Mouse (Mus musculus) macrophage (primary cell): Measurements from ENCODE around the gene Son. TPM values are rescaled to one million over a fixed set of nuclear protein-coding genes. Genes with fewer than 3 reads are reported as not detected.

Experiments used
- H3K27ac ChIP-seq: fragments of 350-480 bp; formaldehyde crosslinking; 2 replicates; pipeline ENCODE4 v1.9.0; 2021
- H3K36me3 ChIP-seq: fragments of 350-480 bp; formaldehyde crosslinking; 2 replicates; pipeline ENCODE4 v1.9.0; 2021; ENCODE audit errors: inconsistent target
- H3K4me3 ChIP-seq: fragments of 350-480 bp; formaldehyde crosslinking; 2 replicates; pipeline ENCODE4 v1.9.0; 2021; ENCODE audit errors: inconsistent target
- H3K79me2 ChIP-seq: fragments of 350-480 bp; formaldehyde crosslinking; 2 replicates; pipeline ENCODE4 v1.9.0; 2021; ENCODE audit errors: inconsistent target
- WGBS: methylation state at CpG from one replicate; pipeline ENCODE4 v1.1.7; 2026; ENCODE audit warnings: inconsistent platforms; ENCODE audit not compliant: missing documents; 5-methylcytosine and 5-hydroxymethylcytosine counted together
- polyA plus RNA-seq: library from polyadenylated mRNA; stranded (reverse); fragments of 250-400 nt; gene quantifications from 3 replicates; pipeline ENCODE4 v1.2.4, GENCODE M21; 2018; ENCODE audit warnings: inconsistent platforms

Son gene
- polyA plus RNA-seq, 1 experiment from 2014 or later, result 188 TPM

GRCm38 (mm10) chr16:91648220-91648550, 879 bp downstream of the Son start:
- H3K36me3 ChIP-seq, result peaks cover 18% of the 10 kb centered on the region
- 0% methylated on average over 23 of the region's 25 CpGs for WGBS
- peaks cover 88% of the 10 kb centered on the region for H3K79me2 ChIP-seq
- peak overlapping the region; percentile 99 for H3K27ac ChIP-seq
- H3K4me3 ChIP-seq, result peak overlapping the region; percentile 87

DNA sequence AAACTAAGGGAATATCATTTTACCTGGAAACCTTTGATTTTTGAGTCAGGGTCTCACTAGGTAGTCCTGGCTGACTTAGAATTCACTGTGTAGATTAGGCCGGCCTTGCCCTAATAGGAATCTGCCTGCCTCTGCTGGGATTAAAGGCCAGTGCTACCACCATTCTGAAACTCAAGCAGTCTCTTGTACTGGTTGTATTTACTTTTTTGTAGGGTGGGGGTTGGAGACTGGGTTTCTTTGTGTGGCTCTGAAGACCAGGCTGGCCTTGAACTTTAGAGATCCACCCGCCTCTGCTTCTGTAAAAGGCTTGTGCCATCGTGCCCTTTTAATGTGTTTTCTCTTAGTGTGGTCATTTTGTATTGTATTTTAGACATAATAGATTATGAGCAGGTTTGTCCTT, 1.9 kb downstream of the Son start:
- peak overlapping the region; percentile 87 for H3K4me3 ChIP-seq
- 60% methylated on average over 3 of the region's 3 CpGs for WGBS
- peaks cover 28% of the 10 kb centered on the region for H3K36me3 ChIP-seq
- no peak overlapping the region for H3K27ac ChIP-seq
- peaks cover 88% of the 10 kb centered on the region for H3K79me2 ChIP-seq

DNA sequence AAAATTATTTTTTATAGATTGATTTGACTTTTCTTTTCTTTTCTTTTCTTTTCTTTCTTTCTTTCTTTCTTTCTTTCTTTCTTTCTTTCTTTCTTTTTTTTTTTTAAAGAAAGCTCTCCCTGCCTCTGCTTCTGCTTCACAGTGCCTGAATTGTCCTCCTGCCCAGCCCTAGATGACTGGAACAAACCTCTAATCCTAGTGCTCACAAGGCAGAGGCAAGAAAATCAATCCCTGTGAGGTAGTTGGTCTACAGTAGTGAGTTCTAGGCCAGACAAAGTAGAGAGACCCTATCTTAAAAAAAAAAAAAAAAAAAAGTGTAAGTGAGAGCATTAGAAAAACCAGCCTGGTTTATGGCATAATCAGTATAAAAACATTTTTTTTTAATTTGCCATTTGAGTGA, 2.5 kb downstream of the Son start:
- H3K4me3 ChIP-seq, result peak overlapping the region; percentile 87; the same call in 1 of the 2 replicates
- H3K36me3 ChIP-seq, result peaks cover 33% of the 10 kb centered on the region
- no peak overlapping the region for H3K27ac ChIP-seq
- H3K79me2 ChIP-seq, result peaks cover 88% of the 10 kb centered on the region

- peaks cover 95% of the 10 kb centered on the region for H3K79me2 ChIP-seq
- no peak overlapping the region for H3K4me3 ChIP-seq
- 94% methylated on average over 3 of the region's 3 CpGs for WGBS
- peaks cover 57% of the 10 kb centered on the region for H3K36me3 ChIP-seq
- no peak overlapping the region for H3K27ac ChIP-seq
Measured at GRCm38 (mm10) chr16:91652191-91652590, 4.9 kb downstream of the Son start.

DNA sequence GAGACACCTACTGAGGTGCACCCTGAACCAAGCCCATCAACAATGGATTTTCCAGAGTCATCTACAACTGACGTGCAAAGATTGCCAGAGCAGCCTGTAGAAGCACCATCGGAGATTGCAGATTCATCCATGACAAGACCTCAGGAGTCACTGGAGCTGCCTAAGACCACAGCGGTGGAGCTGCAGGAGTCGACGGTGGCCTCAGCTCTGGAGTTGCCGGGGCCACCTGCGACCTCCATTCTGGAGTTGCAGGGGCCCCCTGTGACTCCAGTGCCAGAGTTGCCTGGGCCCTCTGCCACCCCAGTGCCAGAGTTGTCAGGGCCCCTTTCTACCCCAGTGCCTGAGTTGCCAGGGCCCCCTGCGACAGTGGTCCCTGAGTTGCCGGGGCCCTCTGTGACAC, 8.0 kb downstream of the Son start:
- Histone ChIP-seq H3K4me3 (no peak overlapping the region), H3K36me3 (peaks cover 86% of the 10 kb centered on the region), H3K27ac (no peak overlapping the region), H3K79me2 (peaks cover 100% of the 10 kb centered on the region)
- 97% methylated on average over 9 of the region's 9 CpGs for WGBS

DNA sequence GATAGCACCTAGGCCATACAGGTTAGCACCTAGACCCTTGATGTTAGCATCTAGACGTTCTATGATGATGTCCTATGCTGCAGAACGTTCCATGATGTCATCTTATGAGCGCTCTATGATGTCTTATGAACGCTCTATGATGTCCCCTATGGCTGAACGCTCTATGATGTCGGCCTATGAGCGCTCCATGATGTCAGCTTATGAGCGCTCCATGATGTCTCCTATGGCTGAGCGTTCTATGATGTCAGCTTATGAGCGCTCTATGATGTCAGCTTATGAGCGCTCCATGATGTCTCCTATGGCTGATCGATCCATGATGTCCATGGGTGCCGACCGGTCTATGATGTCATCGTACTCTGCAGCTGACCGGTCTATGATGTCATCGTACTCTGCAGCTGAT, 10.0 kb downstream of the Son start:
- Histone ChIP-seq H3K36me3 (peaks cover 92% of the 10 kb centered on the region), H3K79me2 (peaks cover 100% of the 10 kb centered on the region), H3K27ac (no peak overlapping the region), H3K4me3 (no peak overlapping the region)
- WGBS, result 92% methylated on average over 17 of the region's 17 CpGs

DNA sequence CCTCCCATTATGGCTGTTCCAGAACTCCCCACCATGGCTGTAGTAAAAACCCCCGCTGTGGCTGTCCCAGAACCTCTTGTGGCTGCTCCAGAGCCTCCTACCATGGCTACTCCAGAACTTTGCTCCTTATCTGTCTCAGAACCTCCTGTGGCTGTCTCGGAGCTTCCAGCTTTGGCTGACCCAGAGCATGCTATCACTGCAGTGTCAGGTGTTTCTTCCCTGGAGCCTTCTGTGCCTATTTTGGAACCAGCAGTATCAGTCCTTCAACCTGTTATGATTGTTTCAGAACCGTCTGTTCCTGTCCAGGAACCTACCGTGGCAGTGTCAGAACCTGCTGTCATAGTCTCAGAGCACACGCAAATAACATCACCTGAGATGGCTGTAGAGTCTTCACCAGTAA, 11.2 kb downstream of the Son start:
- 96% methylated on average over 5 of the region's 5 CpGs for WGBS
- Histone ChIP-seq H3K4me3 (no peak overlapping the region), H3K36me3 (peaks cover 94% of the 10 kb centered on the region), H3K79me2 (peaks cover 100% of the 10 kb centered on the region), H3K27ac (no peak overlapping the region)

DNA sequence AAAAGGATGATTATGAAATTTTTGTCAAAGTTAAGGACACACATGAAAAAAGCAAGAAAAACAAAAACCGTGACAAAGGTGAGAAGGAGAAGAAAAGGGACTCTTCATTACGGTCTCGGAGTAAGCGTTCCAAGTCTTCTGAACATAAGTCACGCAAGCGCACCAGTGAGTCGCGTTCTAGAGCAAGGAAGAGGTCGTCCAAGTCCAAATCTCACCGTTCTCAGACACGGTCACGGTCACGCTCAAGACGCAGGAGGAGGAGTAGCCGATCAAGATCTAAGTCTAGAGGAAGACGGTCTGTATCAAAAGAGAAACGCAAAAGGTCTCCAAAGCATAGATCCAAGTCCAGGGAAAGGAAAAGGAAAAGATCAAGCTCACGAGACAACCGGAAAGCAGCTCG, 12.5 kb downstream of the Son start:
- no peak overlapping the region for H3K4me3 ChIP-seq
- H3K79me2 ChIP-seq, result peaks cover 100% of the 10 kb centered on the region
- H3K27ac ChIP-seq, result no peak overlapping the region
- peaks cover 94% of the 10 kb centered on the region for H3K36me3 ChIP-seq
- 98% methylated on average over 20 of the region's 20 CpGs for WGBS

GRCm38 (mm10) chr16:91661397-91661796, 14.1 kb downstream of the Son start:
- WGBS, result 80% methylated on average over 1 of the region's 1 CpGs
- H3K79me2 ChIP-seq, result peaks cover 100% of the 10 kb centered on the region
- no peak overlapping the region for H3K27ac ChIP-seq
- peaks cover 92% of the 10 kb centered on the region for H3K36me3 ChIP-seq
- no peak overlapping the region for H3K4me3 ChIP-seq

DNA sequence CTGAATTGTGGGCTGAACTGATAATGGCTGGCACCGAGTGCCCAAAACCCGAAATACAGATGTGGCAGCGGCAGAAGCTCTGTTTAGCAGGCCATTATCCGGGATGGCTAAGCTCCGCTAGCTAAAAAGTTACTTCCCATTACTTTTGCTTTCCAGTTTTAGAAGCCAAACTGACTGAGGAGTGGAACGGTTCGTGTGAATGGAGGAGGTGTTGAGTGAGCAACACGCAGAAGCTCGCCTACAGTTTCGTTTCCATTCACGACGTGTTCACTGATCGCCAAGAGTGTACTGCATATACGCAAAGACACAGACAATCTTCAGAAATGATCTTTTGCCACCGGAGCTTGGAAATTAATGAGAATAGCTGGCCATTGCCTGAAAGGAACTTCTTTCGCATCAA, 15.0 kb downstream of the Son start:
- Histone ChIP-seq H3K36me3 (peaks cover 90% of the 10 kb centered on the region), H3K79me2 (peaks cover 100% of the 10 kb centered on the region), H3K27ac (no peak overlapping the region), H3K4me3 (no peak overlapping the region)
- WGBS, result 95% methylated on average over 16 of the region's 16 CpGs

DNA sequence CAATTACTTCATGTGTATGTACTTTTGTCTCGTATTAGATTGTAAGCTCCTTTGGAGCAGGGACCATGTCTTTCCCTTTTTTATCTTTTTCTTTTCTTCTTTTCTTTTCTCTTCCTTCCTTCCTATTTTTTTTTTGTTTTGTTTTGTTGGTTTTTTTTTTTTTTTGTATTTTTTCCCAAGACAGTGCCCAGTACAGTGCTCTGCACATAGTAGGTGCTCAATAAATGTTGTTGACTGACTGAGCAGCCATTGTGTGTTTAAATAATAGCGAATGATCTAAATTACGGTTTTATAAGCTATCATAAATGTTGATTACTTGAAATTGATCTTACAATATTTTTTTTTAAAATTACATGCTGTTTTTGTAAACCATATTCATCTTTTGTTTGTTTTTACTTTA, 16.5 kb downstream of the Son start:
- 100% methylated on average over 3 of the region's 3 CpGs for WGBS
- Histone ChIP-seq H3K27ac (no peak overlapping the region), H3K4me3 (no peak overlapping the region), H3K36me3 (peaks cover 89% of the 10 kb centered on the region), H3K79me2 (peaks cover 100% of the 10 kb centered on the region)

GRCm38 (mm10) chr16:91674500-91674899, 27.2 kb downstream of the Son start:
- Histone ChIP-seq H3K27ac (no peak overlapping the region), H3K4me3 (no peak overlapping the region), H3K36me3 (peaks cover 97% of the 10 kb centered on the region), H3K79me2 (peaks cover 65% of the 10 kb centered on the region)
- 93% methylated on average over 4 of the region's 4 CpGs for WGBS

- peaks cover 27% of the 10 kb centered on the region; the same call in 1 of the 2 replicates for H3K79me2 ChIP-seq
- no peak overlapping the region for H3K27ac ChIP-seq
- WGBS, result 60% methylated on average over 5 of the region's 5 CpGs
Measured at GRCm38 (mm10) chr16:91678147-91678911, 31.0 kb downstream of the Son start.

DNA sequence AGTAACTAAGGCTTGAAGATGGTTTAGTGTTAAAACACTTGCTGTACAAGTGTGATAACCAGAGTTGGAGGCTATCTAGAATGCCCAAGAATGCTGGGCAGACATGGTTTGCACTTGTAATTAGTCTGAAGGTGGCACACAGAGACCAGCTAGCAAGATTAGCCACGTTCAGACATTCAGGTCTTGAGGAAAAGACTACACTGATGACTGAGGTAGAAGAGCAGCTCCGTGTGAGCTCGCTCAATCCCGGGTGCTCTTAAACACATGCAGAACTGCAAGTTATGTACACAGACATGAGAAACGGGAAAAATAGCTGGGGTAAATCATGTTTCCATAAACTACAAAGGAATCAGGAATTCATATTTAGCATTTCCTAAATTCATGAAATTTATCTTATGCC, 33.4 kb downstream of the Son start:
- Histone ChIP-seq H3K27ac (no peak overlapping the region), H3K36me3 (peaks cover 55% of the 10 kb centered on the region), H3K4me3 (no peak overlapping the region), H3K79me2 (peaks cover 7% of the 10 kb centered on the region; the same call in 1 of the 2 replicates)
- 82% methylated on average over 5 of the region's 5 CpGs for WGBS

More at GRCm38 (mm10) chr16:91678147-91678911, 31.0 kb downstream of the Son start:
- H3K36me3 ChIP-seq, result peaks cover 72% of the 10 kb centered on the region
- no peak overlapping the region for H3K4me3 ChIP-seq

DNA sequence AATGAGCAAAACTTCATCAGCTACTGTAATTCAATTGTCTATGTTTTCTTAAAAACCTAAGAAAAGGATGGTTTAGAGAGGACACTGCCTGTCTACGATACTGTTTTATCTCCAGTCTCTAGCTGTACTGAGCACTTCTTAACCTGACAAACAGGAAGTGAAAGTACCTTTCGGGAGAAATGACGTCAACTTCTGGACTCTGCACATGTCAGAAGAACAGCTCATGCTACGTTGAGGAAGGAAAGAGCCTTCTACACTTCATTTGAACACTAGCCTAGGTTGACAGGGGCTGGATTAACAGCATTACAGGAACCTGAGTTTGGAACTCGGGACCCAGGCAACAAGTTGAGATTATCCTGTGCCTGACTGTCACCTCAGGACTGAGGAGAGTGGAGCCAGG, 38.2 kb downstream of the Son start:
- H3K4me3 ChIP-seq, result no peak overlapping the region
- H3K36me3 ChIP-seq, result peaks cover 11% of the 10 kb centered on the region; the same call in 1 of the 2 replicates
- WGBS, result 15% methylated on average over 5 of the region's 5 CpGs
- no peaks in the 10 kb centered on the region; the same call in 1 of the 2 replicates for H3K79me2 ChIP-seq
- 0 out of 2 replicates have a peak overlapping the region, but pooled peaks have one; percentile 4 for H3K27ac ChIP-seq

- Histone ChIP-seq H3K27ac (no peak overlapping the region), H3K4me3 (no peak overlapping the region), H3K79me2 (no peaks in the 10 kb centered on the region; the same call in 1 of the 2 replicates), H3K36me3 (peaks cover 11% of the 10 kb centered on the region; the same call in 1 of the 2 replicates)
- 74% methylated on average over 5 of the region's 5 CpGs for WGBS
Measured at GRCm38 (mm10) chr16:91686369-91686768, 39.1 kb downstream of the Son start.
